Mouse (Mus musculus): ENCODE results near the gene Skiv2l. TPM values are rescaled to one million over a fixed set of nuclear protein-coding genes. Genes with fewer than 3 reads are reported as not detected.

Gene Skiv2l
- polyA plus RNA-seq, 1 experiment from 2014 or later: 57.1 TPM

- 74% methylated on average over 13 of the region's 13 CpGs for WGBS
- no peak overlapping the region for H3K27ac ChIP-seq (replicated peaks)
- no peak overlapping the region for H3K4me3 ChIP-seq
- no peaks in the 10 kb centered on the region for H3K4me1 ChIP-seq
- no peaks in the 10 kb centered on the region for H3K9me3 ChIP-seq
- H3K27me3 ChIP-seq (replicated peaks; ENCODE audit: low read depth, poor library complexity, severe bottlenecking): 0 out of 2 replicates have a peak, but pooled peaks cover 8% of the 10 kb centered on the region
- DNase-seq (ENCODE audit: low spot score): no peak
- peaks cover 19% of the 10 kb centered on the region for H3K36me3 ChIP-seq (replicated peaks)
Measured at GRCm38 (mm10) chr17:34861704-34862415, 11.8 kb upstream of the Skiv2l start.

- 86% methylated on average over 9 of the region's 9 CpGs for WGBS
- no peak for DNase-seq (ENCODE audit: low spot score)
- Histone ChIP-seq H3K36me3 (replicated peaks) (peaks cover 33% of the 10 kb centered on the region), H3K9me3 (no peaks in the 10 kb centered on the region), H3K4me3 (no peak overlapping the region), H3K27me3 (replicated peaks; ENCODE audit: low read depth, poor library complexity, severe bottlenecking) (0 out of 2 replicates have a peak, but pooled peaks cover 8% of the 10 kb centered on the region), H3K4me1 (no peaks in the 10 kb centered on the region), H3K27ac (replicated peaks) (no peak overlapping the region)
Measured at GRCm38 (mm10) chr17:34860514-34860913, 10.5 kb upstream of the Skiv2l start.

- Histone ChIP-seq H3K4me3 (no peak overlapping the region), H3K27ac (replicated peaks) (no peak overlapping the region), H3K36me3 (replicated peaks) (peaks cover 51% of the 10 kb centered on the region), H3K27me3 (replicated peaks; ENCODE audit: low read depth, poor library complexity, severe bottlenecking) (0 out of 2 replicates have a peak, but pooled peaks cover 8% of the 10 kb centered on the region), H3K9me3 (no peaks in the 10 kb centered on the region), H3K4me1 (no peaks in the 10 kb centered on the region; the same call in 1 of the 2 replicates)
- 87% methylated on average over 4 of the region's 4 CpGs for whole genome bisulfite sequencing
- DNase-seq (ENCODE audit: low spot score): no peak
Measured at GRCm38 (mm10) chr17:34858670-34859069, 8.7 kb upstream of the Skiv2l start.

- Histone ChIP-seq H3K9me3 (no peaks in the 10 kb centered on the region), H3K4me3 (no peak overlapping the region), H3K27me3 (replicated peaks; ENCODE audit: low read depth, poor library complexity, severe bottlenecking) (no peaks in the 10 kb centered on the region), H3K4me1 (peaks cover 23% of the 10 kb centered on the region), H3K27ac (replicated peaks) (no peak overlapping the region), H3K36me3 (replicated peaks) (peaks cover 70% of the 10 kb centered on the region)
- peak; percentile 59 for DNase-seq (ENCODE audit: low spot score)
- 45% methylated on average over 3 of the region's 3 CpGs for WGBS
Measured at GRCm38 (mm10) chr17:34855825-34856224, 5.8 kb upstream of the Skiv2l start.

GRCm38 (mm10) chr17:34854761-34855160 lies 4.8 kb upstream of the Skiv2l start:
- Histone ChIP-seq H3K27me3 (replicated peaks; ENCODE audit: low read depth, poor library complexity, severe bottlenecking) (no peaks in the 10 kb centered on the region), H3K4me1 (peaks cover 24% of the 10 kb centered on the region), H3K27ac (replicated peaks) (no peak overlapping the region), H3K36me3 (replicated peaks) (peaks cover 70% of the 10 kb centered on the region), H3K4me3 (no peak overlapping the region), H3K9me3 (no peaks in the 10 kb centered on the region)
- no peak for DNase-seq (ENCODE audit: low spot score)
- 78% methylated on average over 3 of the region's 3 CpGs for WGBS

- Histone ChIP-seq H3K4me1 (peaks cover 32% of the 10 kb centered on the region), H3K36me3 (replicated peaks) (peaks cover 65% of the 10 kb centered on the region), H3K9me3 (no peaks in the 10 kb centered on the region), H3K27ac (replicated peaks) (no peak overlapping the region), H3K4me3 (no peak overlapping the region), H3K27me3 (replicated peaks; ENCODE audit: low read depth, poor library complexity, severe bottlenecking) (no peaks in the 10 kb centered on the region)
- no peak for DNase-seq (ENCODE audit: low spot score)
- WGBS: 60% methylated on average over 8 of the region's 8 CpGs
Measured at GRCm38 (mm10) chr17:34853511-34853910, 3.5 kb upstream of the Skiv2l start.

- Histone ChIP-seq H3K4me3 (peak overlapping the region; percentile 93), H3K27me3 (replicated peaks; ENCODE audit: low read depth, poor library complexity, severe bottlenecking) (no peaks in the 10 kb centered on the region), H3K9me3 (no peaks in the 10 kb centered on the region), H3K4me1 (peaks cover 32% of the 10 kb centered on the region), H3K27ac (replicated peaks) (peak overlapping the region; percentile 91), H3K36me3 (replicated peaks) (peaks cover 65% of the 10 kb centered on the region)
- DNase-seq (ENCODE audit: low spot score): no peak
- 2% methylated on average over 25 of the region's 25 CpGs for WGBS
Measured at GRCm38 (mm10) chr17:34850517-34851125, 611 bp upstream of the Skiv2l start.

- Histone ChIP-seq H3K9me3 (no peaks in the 10 kb centered on the region), H3K36me3 (replicated peaks) (peaks cover 65% of the 10 kb centered on the region), H3K27ac (replicated peaks) (no peak overlapping the region), H3K4me3 (no peak overlapping the region), H3K27me3 (replicated peaks; ENCODE audit: low read depth, poor library complexity, severe bottlenecking) (no peaks in the 10 kb centered on the region), H3K4me1 (peaks cover 27% of the 10 kb centered on the region)
- WGBS: 94% methylated on average over 7 of the region's 7 CpGs
- no peak for DNase-seq (ENCODE audit: low spot score)
Measured at GRCm38 (mm10) chr17:34847615-34848014, 2.4 kb downstream of the Skiv2l start.

- H3K36me3 ChIP-seq (replicated peaks): peaks cover 65% of the 10 kb centered on the region
- DNase-seq (ENCODE audit: low spot score): no peak
- WGBS: 89% methylated on average over 6 of the region's 6 CpGs
- H3K4me3 ChIP-seq: no peak overlapping the region
- H3K27ac ChIP-seq (replicated peaks): no peak overlapping the region
- no peaks in the 10 kb centered on the region for H3K27me3 ChIP-seq (replicated peaks; ENCODE audit: low read depth, poor library complexity, severe bottlenecking)
- peaks cover 23% of the 10 kb centered on the region for H3K4me1 ChIP-seq
- no peaks in the 10 kb centered on the region for H3K9me3 ChIP-seq
Measured at GRCm38 (mm10) chr17:34847192-34847591, 2.8 kb downstream of the Skiv2l start.

GRCm38 (mm10) chr17:34844884-34845283 lies 5.1 kb downstream of the Skiv2l start:
- H3K27me3 ChIP-seq (replicated peaks; ENCODE audit: low read depth, poor library complexity, severe bottlenecking): no peaks in the 10 kb centered on the region
- peaks cover 84% of the 10 kb centered on the region for H3K36me3 ChIP-seq (replicated peaks)
- H3K9me3 ChIP-seq: no peaks in the 10 kb centered on the region
- no peak for DNase-seq (ENCODE audit: low spot score)
- WGBS: 93% methylated on average over 13 of the region's 13 CpGs
- H3K4me1 ChIP-seq: peaks cover 8% of the 10 kb centered on the region
- H3K4me3 ChIP-seq: no peak overlapping the region; the same call in 1 of the 2 replicates
- no peak overlapping the region for H3K27ac ChIP-seq (replicated peaks)

- no peak overlapping the region for H3K27ac ChIP-seq (replicated peaks)
- H3K4me3 ChIP-seq: 0 out of 2 replicates have a peak overlapping the region, but pooled peaks have one; percentile 25
- 87% methylated on average over 6 of the region's 6 CpGs for WGBS
- H3K9me3 ChIP-seq: no peaks in the 10 kb centered on the region
- peaks cover 23% of the 10 kb centered on the region for H3K4me1 ChIP-seq
- no peaks in the 10 kb centered on the region for H3K27me3 ChIP-seq (replicated peaks; ENCODE audit: low read depth, poor library complexity, severe bottlenecking)
- DNase-seq (ENCODE audit: low spot score): no peak
- peaks cover 80% of the 10 kb centered on the region for H3K36me3 ChIP-seq (replicated peaks)
Measured at GRCm38 (mm10) chr17:34840736-34841307, 9.2 kb downstream of the Skiv2l start.

- Histone ChIP-seq H3K4me1 (peaks cover 27% of the 10 kb centered on the region), H3K4me3 (peak overlapping the region; percentile 78), H3K27me3 (replicated peaks; ENCODE audit: low read depth, poor library complexity, severe bottlenecking) (no peaks in the 10 kb centered on the region), H3K27ac (replicated peaks) (no peak overlapping the region), H3K9me3 (no peaks in the 10 kb centered on the region), H3K36me3 (replicated peaks) (peaks cover 61% of the 10 kb centered on the region)
- no peak for DNase-seq (ENCODE audit: low spot score)
- 89% methylated on average over 7 of the region's 7 CpGs for WGBS
Measured at GRCm38 (mm10) chr17:34838785-34839184, 11.2 kb downstream of the Skiv2l start.

All from embryonic facial prominence, embryonic 10.5 days (tissue).